In genomic region chr9:46122731-46123130, GRCm38 (mm10) we compare ENCODE assay signal across 16 mouse cellular contexts.
DNase-seq lines count a peak whose midpoint lies in the region; ATAC-seq and TF ChIP-seq lines count a peak whose summit lies in the region.
"Had no signal": no experiment of that assay in that cellular context is flagged by ENCODE, and none has a peak within 500 bp of the region (broad histone marks: within the 10 kb centered on the region; RNA-seq: fewer than 3 reads in every experiment).

No protein-coding gene starts in this region.

- H3K4me1 ChIP-seq in embryonic facial prominence, embryonic 15.5 days, result peaks cover 45% of the 10 kb centered on the region
- H3K4me1 ChIP-seq in embryonic facial prominence, embryonic 10.5 days, result peaks cover 37% of the 10 kb centered on the region
- peaks cover 16% of the 10 kb centered on the region for H3K4me1 ChIP-seq in heart, postnatal 0 days (ENCODE audit: control insufficient read depth, insufficient read depth)
- peaks cover 31% of the 10 kb centered on the region for H3K4me1 ChIP-seq in heart, embryonic 10.5 days
- peaks cover 25% of the 10 kb centered on the region for H3K4me1 ChIP-seq in brown adipose tissue, adult 24 weeks (ENCODE audit: control insufficient read depth, insufficient read depth, insufficient read length, low read length)

- no peak for DNase-seq in embryonic facial prominence, embryonic 10.5 days (ENCODE audit: low spot score)
- no peak for DNase-seq in heart, postnatal 0 days (ENCODE audit: low spot score)
- DNase-seq in heart, embryonic 10.5 days (ENCODE audit: low spot score), result no peak
- DNase-seq in left cerebral cortex, adult 2 months (ENCODE audit: extremely low spot score in 1 of 2, low spot score in 2 of 2), result no peak
- no peak for DNase-seq in left cerebral cortex, postnatal 10 days (ENCODE audit: extremely low spot score in 1 of 2, low spot score in 2 of 2)
- DNase-seq: adrenal gland, adult 8-10 months; cerebellum, adult 18-20 months; kidney, adult 9 months; thymus, postnatal 25 days had no signal

- ATAC-seq in embryonic facial prominence, embryonic 15.5 days (ENCODE audit: insufficient number of reproducible peaks, low FRiP score, low TSS enrichment, low read depth), result no peak
- no peak for ATAC-seq in heart, postnatal 0 days (ENCODE audit: insufficient read depth, low read depth)
- no peak for ATAC-seq in megakaryocyte progenitor cell, adult 5-6 weeks (replicated peaks; ENCODE audit: poor library complexity)

- intact Hi-C loops in left cerebral cortex, adult 2 months (cut with DNase I), result no loop called here
- intact Hi-C loops in left cerebral cortex, postnatal 10 days (cut with DNase I), result no loop called here

- H3K9me3 ChIP-seq in embryonic facial prominence, embryonic 15.5 days (replicated peaks), result no peaks in the 10 kb centered on the region
- peaks cover 3% of the 10 kb centered on the region; the same call in 1 of the 2 replicates for H3K9me3 ChIP-seq in embryonic facial prominence, embryonic 10.5 days
- H3K9me3 ChIP-seq in heart, postnatal 0 days (replicated peaks; ENCODE audit: control insufficient read depth, low read length), result no peaks in the 10 kb centered on the region
- H3K9me3 ChIP-seq in heart, embryonic 10.5 days, result no peaks in the 10 kb centered on the region
- H3K9me3 ChIP-seq: embryonic facial prominence, embryonic 13.5 days; limb, embryonic 13.5 days had no signal

- TF ChIP-seq EP300 in heart, postnatal 0 days (IDR thresholded peaks at IDR 0.05; ENCODE audit: low read depth), result 0 out of 2 replicates have a peak, but pooled peaks have one; percentile 28

- 71% methylated on average over 9 of the region's 9 CpGs for WGBS in embryonic facial prominence, embryonic 15.5 days
- 84% methylated on average over 9 of the region's 9 CpGs for WGBS in embryonic facial prominence, embryonic 10.5 days
- WGBS in heart, postnatal 0 days, result 53% methylated on average over 9 of the region's 9 CpGs
- WGBS in heart, embryonic 10.5 days, result 79% methylated on average over 9 of the region's 9 CpGs

- H3K36me3 ChIP-seq in embryonic facial prominence, embryonic 15.5 days, result peaks cover 11% of the 10 kb centered on the region; the same call in 1 of the 2 replicates
- peaks cover 32% of the 10 kb centered on the region for H3K36me3 ChIP-seq in embryonic facial prominence, embryonic 10.5 days (replicated peaks)
- peaks cover 29% of the 10 kb centered on the region for H3K36me3 ChIP-seq in heart, postnatal 0 days (replicated peaks; ENCODE audit: control insufficient read depth, insufficient read depth, low read length)
- peaks cover 23% of the 10 kb centered on the region; the same call in 1 of the 2 replicates for H3K36me3 ChIP-seq in heart, embryonic 10.5 days

- no peaks in the 10 kb centered on the region for H3K27me3 ChIP-seq in embryonic facial prominence, embryonic 15.5 days
- H3K27me3 ChIP-seq in embryonic facial prominence, embryonic 10.5 days (replicated peaks; ENCODE audit: low read depth, poor library complexity, severe bottlenecking), result no peaks in the 10 kb centered on the region
- H3K27me3 ChIP-seq in heart, postnatal 0 days (ENCODE audit: control insufficient read depth, insufficient read depth, low read length), result no peaks in the 10 kb centered on the region
- peaks cover 26% of the 10 kb centered on the region for H3K27me3 ChIP-seq in heart, embryonic 10.5 days (ENCODE audit: insufficient read depth, poor library complexity, severe bottlenecking)
- H3K27me3 ChIP-seq: embryonic facial prominence, embryonic 13.5 days; limb, embryonic 13.5 days had no signal

- H3K9ac ChIP-seq in embryonic facial prominence, embryonic 15.5 days, result no peak overlapping the region
- no peak overlapping the region for H3K9ac ChIP-seq in heart, postnatal 0 days (replicated peaks; ENCODE audit: low read depth, low read length)
- H3K9ac ChIP-seq: embryonic facial prominence, embryonic 13.5 days; hindbrain, embryonic 14.5 days; limb, embryonic 13.5 days had no signal

- no peak for TF ChIP-seq CTCF in heart, postnatal 0 days (IDR thresholded peaks at IDR 0.05; ENCODE audit: low read depth)
- TF ChIP-seq CTCF in left cerebral cortex, adult 2 months (IDR thresholded peaks at IDR 0.05), result no peak

- H3K4me2 ChIP-seq in embryonic facial prominence, embryonic 15.5 days (replicated peaks), result no peak overlapping the region
- H3K4me2 ChIP-seq in heart, postnatal 0 days (ENCODE audit: low read depth, low read length), result peak overlapping the region; percentile 16; the same call in 1 of the 2 replicates
- H3K4me2 ChIP-seq: embryonic facial prominence, embryonic 13.5 days; hindbrain, embryonic 14.5 days; limb, embryonic 13.5 days had no signal

- H3K27ac ChIP-seq in embryonic facial prominence, embryonic 15.5 days (replicated peaks), result peak overlapping the region; percentile 55; the same call in 1 of the 2 replicates
- no peak overlapping the region for H3K27ac ChIP-seq in embryonic facial prominence, embryonic 10.5 days (replicated peaks)
- peak overlapping the region; percentile 80 for H3K27ac ChIP-seq in heart, postnatal 0 days (ENCODE audit: low read depth)
- H3K27ac ChIP-seq in heart, embryonic 10.5 days, result no peak overlapping the region
- peak overlapping the region; percentile 59 for H3K27ac ChIP-seq in left cerebral cortex, adult 2 months
- H3K27ac ChIP-seq in brown adipose tissue, adult 24 weeks (replicated peaks; ENCODE audit: low read depth, low read length), result peak overlapping the region; percentile 70
- H3K27ac ChIP-seq: embryonic facial prominence, embryonic 13.5 days; hindbrain, embryonic 14.5 days; limb, embryonic 13.5 days; midbrain, embryonic 10.5 days had no signal

- H3K4me3 ChIP-seq in embryonic facial prominence, embryonic 15.5 days (replicated peaks), result no peak overlapping the region
- H3K4me3 ChIP-seq in embryonic facial prominence, embryonic 10.5 days, result no peak overlapping the region
- no peak overlapping the region for H3K4me3 ChIP-seq in heart, postnatal 0 days (ENCODE audit: low read depth, low read length)
- H3K4me3 ChIP-seq in heart, embryonic 10.5 days, result no peak overlapping the region
- H3K4me3 ChIP-seq in left cerebral cortex, adult 2 months, result no peak overlapping the region
- H3K4me3 ChIP-seq in brown adipose tissue, adult 24 weeks (ENCODE audit: insufficient read depth, low read depth, low read length), result no peak overlapping the region
- H3K4me3 ChIP-seq: embryonic facial prominence, embryonic 13.5 days; limb, embryonic 13.5 days; midbrain, embryonic 10.5 days had no signal

Comparison
In these comparisons a context has a peak if more than half of its experiments do, and no peak if none do; other contexts are left out.
1. H3K27ac ChIP-seq: peak in embryonic facial prominence, embryonic 15.5 days (single experiment), heart, postnatal 0 days (single experiment), left cerebral cortex, adult 2 months (single experiment) and brown adipose tissue, adult 24 weeks (single experiment); none in embryonic facial prominence, embryonic 10.5 days (single experiment) and heart, embryonic 10.5 days (single experiment).